Comparison of ENCODE assay signal across 11 mouse cellular contexts in genomic region chr6:7965833-7966522, GRCm38 (mm10).
DNase-seq lines count a peak whose midpoint lies in the region; ATAC-seq lines count a peak whose summit lies in the region.
"Had no signal": no experiment of that assay in that cellular context is flagged by ENCODE, and none has a peak within 500 bp of the region (broad histone marks: within the 10 kb centered on the region; RNA-seq: fewer than 3 reads in every experiment).

No protein-coding gene starts in this region.

- DNase-seq in left cerebral cortex, adult 11 months (ENCODE audit: low spot score): peak; percentile 7
- DNase-seq in left cerebral cortex, postnatal 25 days (ENCODE audit: low spot score in 2 of 2): no peak
- DNase-seq in heart, postnatal 4 days: peak; percentile 31
- peak; percentile 35 for DNase-seq in retina, embryonic 14.5 days (ENCODE audit: low spot score)
- DNase-seq in thymus, postnatal 0 days (ENCODE audit: low spot score): no peak
- no peak for DNase-seq in left cerebral cortex, adult 8-10 months (ENCODE audit: low spot score in 2 of 2)
- DNase-seq: cerebellum, adult 8-10 months; thymus, postnatal 4 days had no signal

- H3K4me1 ChIP-seq in limb, embryonic 13.5 days: peaks cover 22% of the 10 kb centered on the region

- no peak overlapping the region for H3K9ac ChIP-seq in limb, embryonic 13.5 days
- H3K9ac ChIP-seq: heart, embryonic 15.5 days had no signal

- no peak overlapping the region for H3K4me3 ChIP-seq in limb, embryonic 13.5 days
- H3K4me3 ChIP-seq: heart, embryonic 15.5 days had no signal

- no peaks in the 10 kb centered on the region for H3K27me3 ChIP-seq in limb, embryonic 13.5 days
- H3K27me3 ChIP-seq: heart, embryonic 15.5 days had no signal

- peak overlapping the region; percentile 19; the same call in 1 of the 2 replicates for H3K4me2 ChIP-seq in limb, embryonic 13.5 days (replicated peaks)
- H3K4me2 ChIP-seq: heart, embryonic 15.5 days had no signal

- no peaks in the 10 kb centered on the region for H3K9me3 ChIP-seq in limb, embryonic 13.5 days
- H3K9me3 ChIP-seq: heart, embryonic 15.5 days had no signal

- intact Hi-C loops in left cerebral cortex, postnatal 25 days (cut with DNase I): no loop called here

- no peak overlapping the region for H3K27ac ChIP-seq in limb, embryonic 13.5 days
- H3K27ac ChIP-seq: heart, embryonic 15.5 days had no signal

- 23% methylated on average over 11 of the region's 11 CpGs for WGBS in limb, embryonic 13.5 days

- peak; percentile 87 for ATAC-seq in limb, embryonic 13.5 days (ENCODE audit: low FRiP score, low read depth)
- no peak for ATAC-seq in inflammation-experienced regulatory T-cells, adult 6 months

- H3K36me3 ChIP-seq in limb, embryonic 13.5 days: no peaks in the 10 kb centered on the region
- H3K36me3 ChIP-seq: heart, embryonic 15.5 days had no signal

Comparison
In these comparisons a context has a peak if more than half of its experiments do, and no peak if none do; other contexts are left out.
1. DNase-seq: peak in left cerebral cortex, adult 11 months (single experiment), heart, postnatal 4 days (single experiment) and retina, embryonic 14.5 days (single experiment); none in left cerebral cortex, postnatal 25 days (0 of 2), thymus, postnatal 0 days (single experiment) and left cerebral cortex, adult 8-10 months (0 of 2).